Mouse (Mus musculus): ENCODE data around the gene N6amt1. TPM values are rescaled to one million over a fixed set of nuclear protein-coding genes. Genes with fewer than 3 reads are reported as not detected.

N6amt1 gene
- polyA plus RNA-seq, 1 experiment from 2014 or later: 22.5 TPM

- 92% methylated on average over 3 of the region's 3 CpGs for WGBS
- Histone ChIP-seq H3K27me3 (no peaks in the 10 kb centered on the region), H3K4me1 (replicated peaks) (no peaks in the 10 kb centered on the region), H3K9ac (no peak overlapping the region), H3K4me3 (no peak overlapping the region), H3K36me3 (peaks cover 85% of the 10 kb centered on the region), H3K9me3 (no peaks in the 10 kb centered on the region), H3K4me2 (no peak overlapping the region), H3K27ac (no peak overlapping the region)
- ATAC-seq (ENCODE audit: low FRiP score): no peak
These were observed 51.0 kb downstream of the N6amt1 start for GRCm38 (mm10) chr16:87405001-87405400.

Other genes with a start within 250 kb of the N6amt1 start
- gene Ltn1, start 78.4 kb downstream of the N6amt1 start, polyA plus RNA-seq (2015; fragmentation: Nextera tagmentation; extraction: Ambion mirVana): 25.9 TPM in 2 replicates
- 12.9 and 15.0 TPM in 2 replicates for gene Rwdd2b, start 86.4 kb downstream of the N6amt1 start, polyA plus RNA-seq (2015; fragmentation: Nextera tagmentation; extraction: Ambion mirVana)
- 52.6 and 54.3 TPM in 2 replicates for gene Usp16, start 100.5 kb downstream of the N6amt1 start, polyA plus RNA-seq (2015; fragmentation: Nextera tagmentation; extraction: Ambion mirVana)
- 446 and 454 TPM in 2 replicates for gene Cct8, start 141.7 kb downstream of the N6amt1 start, polyA plus RNA-seq (2015; fragmentation: Nextera tagmentation; extraction: Ambion mirVana)
- gene Map3k7cl, start 199.1 kb downstream of the N6amt1 start, polyA plus RNA-seq (2015; fragmentation: Nextera tagmentation; extraction: Ambion mirVana): 0.10 TPM in 1 of 2 replicates, not detected in the other

Measured in hindbrain, embryonic 13.5 days (tissue).